Mouse (Mus musculus): ENCODE measurements at regions not wholly inside any gene's neighbourhood (a gene's known extent, or its start where the extent isn't known, plus 50 kb on each side); places are given as distances from the start of the nearest gene placed in this dataset.

GRCm38 (mm10) chr12:55926276-55926973 is 90.3 kb downstream of the Brms1l start:
- no peak for DNase-seq (ENCODE audit: low spot score)
